10 mouse cellular contexts compared by ENCODE assay signal in the genomic region with DNA sequence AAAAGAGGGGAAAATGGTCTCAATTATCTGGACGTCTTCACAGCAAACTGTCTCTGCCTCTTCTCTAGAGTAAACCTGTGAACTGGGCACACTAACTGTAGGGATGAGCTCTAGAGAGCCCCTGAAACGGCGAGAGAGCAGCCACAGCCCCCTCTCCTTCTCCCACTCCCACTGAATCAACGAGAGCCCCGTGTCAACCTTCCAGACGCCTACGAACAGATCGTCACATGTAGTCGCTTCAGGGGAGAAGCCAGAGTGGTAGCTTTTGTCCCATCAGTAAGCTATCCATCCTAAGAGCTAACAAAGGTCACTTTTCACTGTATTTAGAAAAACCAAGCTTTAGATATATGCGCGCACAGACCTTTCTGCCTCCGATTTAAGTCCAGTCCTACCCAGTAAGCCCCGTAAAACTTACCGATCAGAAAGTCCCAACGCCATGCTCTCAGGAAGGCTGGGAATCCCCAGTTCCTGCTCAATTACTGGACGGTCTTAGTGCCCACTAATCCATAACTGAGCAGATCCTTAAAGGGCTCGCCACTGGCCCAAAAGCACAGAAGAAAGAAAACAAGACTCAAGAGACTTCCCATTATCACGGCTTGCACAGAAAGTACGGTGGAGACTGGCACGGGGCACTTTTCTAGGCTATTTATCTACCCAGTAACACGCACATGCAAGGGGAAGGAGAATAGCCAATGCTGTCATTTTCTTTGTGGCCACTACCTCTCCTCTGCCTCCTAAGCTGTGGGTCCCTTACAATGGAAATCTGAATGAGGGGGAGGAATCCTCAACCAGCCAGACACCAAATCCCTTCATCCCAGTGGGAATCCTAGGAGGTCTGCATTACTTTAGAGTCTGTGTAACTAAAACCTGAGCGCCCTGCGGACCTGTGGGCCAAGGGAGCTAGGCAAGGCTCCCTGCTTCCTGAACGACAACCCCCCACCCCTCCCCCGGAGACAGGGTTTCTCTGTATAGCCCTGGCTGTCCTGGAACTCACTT. TPM values are rescaled to one million over a fixed set of nuclear protein-coding genes. Genes with fewer than 3 reads are reported as not detected.
DNase-seq lines count a peak whose midpoint lies in the region; ATAC-seq lines count a peak whose summit lies in the region.
"Had no signal": no experiment of that assay in that cellular context is flagged by ENCODE, and none has a peak within 500 bp of the region (broad histone marks: within the 10 kb centered on the region; RNA-seq: fewer than 3 reads in every experiment).

No protein-coding gene starts in this region.

- no peak for ATAC-seq in heart, embryonic 12.5 days (ENCODE audit: insufficient number of reproducible peaks, low FRiP score)
- ATAC-seq in hindbrain, embryonic 14.5 days (ENCODE audit: low FRiP score): no peak
- peak; percentile 32 for ATAC-seq in megakaryocyte progenitor cell, adult 5-6 weeks (replicated peaks; ENCODE audit: poor library complexity)

- H3K36me3 ChIP-seq in heart, embryonic 12.5 days: peaks cover 6% of the 10 kb centered on the region
- H3K36me3 ChIP-seq in hindbrain, embryonic 14.5 days (replicated peaks; ENCODE audit: control insufficient read depth, insufficient read depth): no peaks in the 10 kb centered on the region; the same call in 1 of the 2 replicates
- H3K36me3 ChIP-seq: stomach, embryonic 15.5 days had no signal

- peak overlapping the region; percentile 46; the same call in 1 of the 2 replicates for H3K9ac ChIP-seq in heart, embryonic 12.5 days
- H3K9ac ChIP-seq in hindbrain, embryonic 14.5 days: peak overlapping the region; percentile 41; the same call in 1 of the 2 replicates
- H3K9ac ChIP-seq: stomach, embryonic 15.5 days had no signal

- DNase-seq in heart, postnatal 10 days: no peak
- DNase-seq in embryo, embryonic 10.5 days (ENCODE audit: low spot score): peak; percentile 35
- DNase-seq in hindbrain, embryonic 14.5 days (ENCODE audit: low spot score): no peak
- DNase-seq in cerebellum, postnatal 36 days: no peak
- DNase-seq in cerebellum, adult 9-11 months: no peak
- no peak for DNase-seq in ovary, postnatal 14 days (ENCODE audit: low spot score)

- no peaks in the 10 kb centered on the region for H3K27me3 ChIP-seq in heart, embryonic 12.5 days (replicated peaks)
- H3K27me3 ChIP-seq in hindbrain, embryonic 14.5 days (ENCODE audit: control insufficient read depth, insufficient read depth, low read length): no peaks in the 10 kb centered on the region
- H3K27me3 ChIP-seq: stomach, embryonic 15.5 days had no signal

- H3K27ac ChIP-seq in heart, embryonic 12.5 days (ENCODE audit: poor library complexity, severe bottlenecking): no peak overlapping the region
- H3K27ac ChIP-seq in hindbrain, embryonic 14.5 days: no peak overlapping the region
- H3K27ac ChIP-seq: stomach, embryonic 15.5 days had no signal

- H3K4me3 ChIP-seq in heart, embryonic 12.5 days: peak overlapping the region; percentile 16
- H3K4me3 ChIP-seq in hindbrain, embryonic 14.5 days (replicated peaks; ENCODE audit: low read length): no peak overlapping the region
- H3K4me3 ChIP-seq: myocyte; stomach, embryonic 15.5 days had no signal

- H3K9me3 ChIP-seq in heart, embryonic 12.5 days (replicated peaks): 0 out of 2 replicates have a peak, but pooled peaks cover 6% of the 10 kb centered on the region
- no peaks in the 10 kb centered on the region for H3K9me3 ChIP-seq in hindbrain, embryonic 14.5 days (ENCODE audit: control insufficient read depth, low read length)
- H3K9me3 ChIP-seq: stomach, embryonic 15.5 days had no signal

- 18% methylated on average over 25 of the region's 25 CpGs for WGBS in heart, embryonic 12.5 days
- WGBS in hindbrain, embryonic 14.5 days: 25% methylated on average over 25 of the region's 25 CpGs

- intact Hi-C loops in heart, postnatal 10 days (cut with DNase I): loop anchor here (5.0 to 10.0 kb wide), 2 partner anchors 87 to 1310 kb away; no protein-coding TSS in a partner anchor

- peak overlapping the region; percentile 59 for H3K4me2 ChIP-seq in heart, embryonic 12.5 days
- 0 out of 2 replicates have a peak overlapping the region, but pooled peaks have one; percentile 27 for H3K4me2 ChIP-seq in hindbrain, embryonic 14.5 days (replicated peaks)
- H3K4me2 ChIP-seq: stomach, embryonic 15.5 days had no signal

- H3K4me1 ChIP-seq in heart, embryonic 12.5 days (replicated peaks): peaks cover 53% of the 10 kb centered on the region
- peaks cover 40% of the 10 kb centered on the region for H3K4me1 ChIP-seq in hindbrain, embryonic 14.5 days (replicated peaks; ENCODE audit: control insufficient read depth, insufficient read depth, low read length)

RNA-seq across cellular contexts. Expression of a gene that starts 14.7 kb away (rescaled TPM):
- 28.7 and 31.5 TPM in 2 replicates for polyA plus RNA-seq in heart, embryonic 12.5 days (2016; fragmentation: Nextera tagmentation; extraction: Ambion mirVana)
- total RNA-seq in heart, postnatal 10 days (2021): 10 to 100 TPM; 32.7 to 33.8 TPM
- polyA plus RNA-seq in hindbrain, embryonic 14.5 days (2014; fragmentation: Nextera tagmentation; extraction: Ambion mirVana): 75.5 and 84.3 TPM in 2 replicates
- 12.7 and 15.2 TPM in 2 replicates for total RNA-seq in megakaryocyte progenitor cell, adult 5-6 weeks (2015)
- total RNA-seq in megakaryocyte progenitor cell, adult 5-6 weeks (2017): 12.0 and 15.2 TPM in 2 replicates
